Mouse (Mus musculus): ENCODE measurements around the gene Rita1. TPM values are rescaled to one million over a fixed set of nuclear protein-coding genes. Genes with fewer than 3 reads are reported as not detected.

Gene Rita1
- polyA plus RNA-seq (2015; fragmentation: Nextera tagmentation; extraction: Ambion mirVana) = 9.6 and 10.4 TPM in 2 replicates

- peak within 1 kb of the TSS; percentile 88 for H3K9ac ChIP-seq
- H3K36me3 ChIP-seq = peaks cover 37% of the 10 kb centered on the region
- peaks cover 20% of the 10 kb centered on the region for H3K4me1 ChIP-seq
- H3K27me3 ChIP-seq (replicated peaks) = no peaks in the 10 kb centered on the region
- peak; percentile 81 for ATAC-seq (ENCODE audit: extremely low read depth, insufficient number of reproducible peaks, low FRiP score, low TSS enrichment)
- peak within 1 kb of the TSS; percentile 74 for H3K4me3 ChIP-seq
- H3K9me3 ChIP-seq = peaks cover 5% of the 10 kb centered on the region; the same call in 1 of the 2 replicates
- peak within 1 kb of the TSS; percentile 81 for H3K27ac ChIP-seq (replicated peaks)
- peak within 1 kb of the TSS; percentile 87 for H3K4me2 ChIP-seq
- under 1% methylated on average over 22 of the region's 22 CpGs for WGBS
Measured at GRCm38 (mm10) chr5:120612442-120612821, at the start of gene Rita1, which contains the start of gene Ddx54. Gene Rita1, minus strand, starts transcription at chr5:120612589. Gene Ddx54, plus strand, starts transcription at chr5:120612739.

DNA sequence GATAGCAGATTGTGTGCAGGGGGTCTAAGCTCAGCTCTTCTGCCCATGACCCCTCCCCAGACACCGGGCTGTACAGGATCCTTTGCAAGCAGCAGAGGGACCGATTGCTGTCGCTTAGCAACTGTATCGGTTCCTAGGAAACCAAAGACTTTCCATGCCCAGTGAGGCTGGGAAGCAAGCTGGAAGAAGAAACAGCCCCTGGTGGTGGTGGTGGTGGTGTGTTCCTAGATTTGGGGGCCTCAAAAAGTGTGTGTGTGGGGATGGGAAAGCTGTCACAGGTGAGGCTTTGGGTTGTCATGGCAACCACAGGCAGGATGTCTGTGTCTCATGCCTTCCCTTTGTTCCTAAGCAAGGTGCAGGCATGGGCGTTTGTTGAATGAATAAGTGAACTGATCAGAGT, 48.4 kb upstream of the Rita1 start:
- no peak overlapping the region for H3K9ac ChIP-seq
- H3K9me3 ChIP-seq = no peaks in the 10 kb centered on the region
- no peaks in the 10 kb centered on the region for H3K4me1 ChIP-seq
- H3K27me3 ChIP-seq (replicated peaks) = peaks cover 78% of the 10 kb centered on the region
- H3K27ac ChIP-seq (replicated peaks) = no peak overlapping the region
- no peak overlapping the region for H3K4me3 ChIP-seq
- no peak overlapping the region for H3K4me2 ChIP-seq
- no peak for ATAC-seq (ENCODE audit: extremely low read depth, insufficient number of reproducible peaks, low FRiP score, low TSS enrichment)
- WGBS = 63% methylated on average over 5 of the region's 5 CpGs
- H3K36me3 ChIP-seq = no peaks in the 10 kb centered on the region

- Histone ChIP-seq H3K9me3 (no peaks in the 10 kb centered on the region), H3K27ac (replicated peaks) (no peak overlapping the region), H3K36me3 (no peaks in the 10 kb centered on the region), H3K4me1 (no peaks in the 10 kb centered on the region), H3K4me3 (no peak overlapping the region), H3K4me2 (no peak overlapping the region), H3K27me3 (replicated peaks) (peaks cover 73% of the 10 kb centered on the region), H3K9ac (no peak overlapping the region)
- 77% methylated on average over 12 of the region's 12 CpGs for whole genome bisulfite sequencing
- ATAC-seq (ENCODE audit: extremely low read depth, insufficient number of reproducible peaks, low FRiP score, low TSS enrichment) = no peak
Measured at GRCm38 (mm10) chr5:120656281-120656751, 43.9 kb upstream of the Rita1 start.

DNA sequence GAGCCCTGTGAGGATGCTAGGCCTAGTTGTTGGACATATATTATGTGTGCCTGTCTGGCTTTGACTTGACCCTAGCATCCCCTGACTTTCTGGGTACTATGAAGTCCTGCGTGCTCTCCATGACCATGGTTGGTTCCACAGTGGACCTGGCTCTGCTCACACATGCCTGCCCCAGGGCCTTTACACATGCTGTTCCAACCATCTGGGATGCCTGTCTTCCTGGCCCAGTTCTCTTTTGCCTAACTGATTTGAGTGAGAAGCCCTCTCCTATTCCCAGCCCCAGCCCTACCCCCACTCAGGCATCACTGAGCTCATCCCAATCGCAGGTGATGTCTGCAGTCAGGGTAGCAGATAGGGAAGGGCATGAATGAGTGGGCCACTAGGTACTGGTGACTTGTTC, 41.5 kb upstream of the Rita1 start:
- H3K27ac ChIP-seq (replicated peaks) = no peak overlapping the region
- 85% methylated on average over 2 of the region's 2 CpGs for WGBS
- H3K4me1 ChIP-seq = peaks cover 8% of the 10 kb centered on the region
- peaks cover 85% of the 10 kb centered on the region for H3K27me3 ChIP-seq (replicated peaks)
- no peak for ATAC-seq (ENCODE audit: extremely low read depth, insufficient number of reproducible peaks, low FRiP score, low TSS enrichment)
- H3K36me3 ChIP-seq = no peaks in the 10 kb centered on the region
- H3K9ac ChIP-seq = no peak overlapping the region
- H3K4me2 ChIP-seq = no peak overlapping the region
- no peaks in the 10 kb centered on the region for H3K9me3 ChIP-seq
- H3K4me3 ChIP-seq = no peak overlapping the region

DNA sequence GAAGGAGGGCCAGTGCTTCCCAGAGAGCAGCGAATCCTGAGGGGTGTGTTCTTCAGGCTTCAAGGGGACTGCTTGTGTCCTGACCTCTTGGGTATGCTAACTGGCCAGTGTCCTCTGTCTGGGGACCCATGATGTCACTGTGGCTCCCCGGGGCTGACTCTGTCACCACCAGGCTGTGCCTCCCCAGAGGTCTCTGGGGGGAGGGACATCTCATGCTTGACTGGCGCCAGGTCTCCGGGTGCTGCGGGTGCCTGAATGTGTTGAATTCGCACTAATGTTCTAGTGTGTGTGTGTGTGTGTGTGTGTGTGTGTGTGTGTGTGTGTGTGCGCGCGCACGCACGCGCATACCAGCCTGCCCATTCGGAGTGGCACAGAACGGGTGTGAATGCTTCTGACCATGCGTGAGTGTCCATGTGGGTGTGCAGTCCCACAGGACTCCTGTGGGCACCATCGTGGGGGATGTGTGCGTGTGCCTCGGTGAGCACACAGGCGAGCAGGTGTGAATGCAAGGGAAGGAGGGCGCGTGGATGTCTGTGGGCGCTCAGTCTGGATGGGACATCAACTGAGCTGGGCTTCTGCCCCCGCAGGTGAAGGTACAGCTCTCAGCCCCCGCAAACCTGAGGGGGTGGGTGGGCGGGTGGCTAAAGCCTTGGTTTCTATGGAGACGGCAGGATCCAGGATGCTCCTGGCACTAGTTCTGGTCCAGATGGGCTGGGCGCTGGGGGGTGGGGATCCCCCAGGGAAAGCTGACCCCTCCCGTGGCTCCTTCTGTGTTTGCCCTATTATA, 40.7 kb upstream of the Rita1 start:
- H3K4me1 ChIP-seq = peaks cover 16% of the 10 kb centered on the region
- no peak overlapping the region for H3K9ac ChIP-seq
- H3K36me3 ChIP-seq = no peaks in the 10 kb centered on the region
- no peak for ATAC-seq (ENCODE audit: extremely low read depth, insufficient number of reproducible peaks, low FRiP score, low TSS enrichment)
- H3K4me2 ChIP-seq = no peak overlapping the region
- no peak overlapping the region for H3K27ac ChIP-seq (replicated peaks)
- H3K27me3 ChIP-seq (replicated peaks) = peaks cover 86% of the 10 kb centered on the region
- no peak overlapping the region for H3K4me3 ChIP-seq
- no peaks in the 10 kb centered on the region for H3K9me3 ChIP-seq
- 78% methylated on average over 28 of the region's 28 CpGs for WGBS

GRCm38 (mm10) chr5:120651230-120651629, 38.8 kb upstream of the Rita1 start:
- H3K36me3 ChIP-seq = no peaks in the 10 kb centered on the region
- ATAC-seq (ENCODE audit: extremely low read depth, insufficient number of reproducible peaks, low FRiP score, low TSS enrichment) = no peak
- H3K27ac ChIP-seq (replicated peaks) = no peak overlapping the region
- peaks cover 21% of the 10 kb centered on the region for H3K4me1 ChIP-seq
- H3K9me3 ChIP-seq = no peaks in the 10 kb centered on the region
- WGBS = 35% methylated on average over 5 of the region's 5 CpGs
- H3K4me3 ChIP-seq = no peak overlapping the region
- H3K4me2 ChIP-seq = no peak overlapping the region
- peaks cover 89% of the 10 kb centered on the region for H3K27me3 ChIP-seq (replicated peaks)
- no peak overlapping the region for H3K9ac ChIP-seq

DNA sequence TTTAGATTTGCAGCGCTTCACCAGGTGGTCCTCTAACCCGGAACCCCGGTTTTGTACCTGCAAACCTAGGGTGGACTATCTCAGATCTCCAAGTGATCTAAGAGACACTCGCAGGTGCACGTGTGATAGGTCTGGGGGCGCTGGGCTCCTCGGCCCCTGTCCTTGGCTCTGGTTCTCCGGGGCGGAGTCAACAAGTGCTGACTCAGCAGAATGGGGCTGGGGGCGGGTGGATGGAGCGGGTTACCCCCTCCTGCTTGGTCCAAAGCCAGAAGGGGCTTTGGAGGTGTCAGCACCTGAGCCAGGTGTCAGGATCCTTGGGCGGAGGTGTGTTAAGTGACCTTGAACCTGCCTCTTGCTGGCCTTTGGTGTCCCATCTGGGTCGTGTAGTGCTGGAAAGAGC, 37.5 kb upstream of the Rita1 start:
- no peaks in the 10 kb centered on the region for H3K9me3 ChIP-seq
- no peak overlapping the region for H3K9ac ChIP-seq
- H3K4me2 ChIP-seq = no peak overlapping the region
- peaks cover 21% of the 10 kb centered on the region for H3K4me1 ChIP-seq
- ATAC-seq (ENCODE audit: extremely low read depth, insufficient number of reproducible peaks, low FRiP score, low TSS enrichment) = no peak
- no peak overlapping the region for H3K27ac ChIP-seq (replicated peaks)
- no peaks in the 10 kb centered on the region for H3K36me3 ChIP-seq
- 17% methylated on average over 13 of the region's 13 CpGs for WGBS
- H3K27me3 ChIP-seq (replicated peaks) = peaks cover 84% of the 10 kb centered on the region
- no peak overlapping the region for H3K4me3 ChIP-seq

- ATAC-seq (ENCODE audit: extremely low read depth, insufficient number of reproducible peaks, low FRiP score, low TSS enrichment) = no peak; the same call in 1 of the 2 replicates
- H3K4me2 ChIP-seq = peak overlapping the region; percentile 70
- peak overlapping the region; percentile 41 for H3K4me3 ChIP-seq
- peak overlapping the region; percentile 41; the same call in 1 of the 2 replicates for H3K9ac ChIP-seq
- no peaks in the 10 kb centered on the region for H3K9me3 ChIP-seq
- peaks cover 80% of the 10 kb centered on the region for H3K27me3 ChIP-seq (replicated peaks)
- no peak overlapping the region for H3K27ac ChIP-seq (replicated peaks)
- H3K4me1 ChIP-seq = peaks cover 21% of the 10 kb centered on the region
- WGBS = 4% methylated on average over 21 of the region's 21 CpGs
- no peaks in the 10 kb centered on the region for H3K36me3 ChIP-seq
Measured at GRCm38 (mm10) chr5:120649374-120649933, 37.1 kb upstream of the Rita1 start.

DNA sequence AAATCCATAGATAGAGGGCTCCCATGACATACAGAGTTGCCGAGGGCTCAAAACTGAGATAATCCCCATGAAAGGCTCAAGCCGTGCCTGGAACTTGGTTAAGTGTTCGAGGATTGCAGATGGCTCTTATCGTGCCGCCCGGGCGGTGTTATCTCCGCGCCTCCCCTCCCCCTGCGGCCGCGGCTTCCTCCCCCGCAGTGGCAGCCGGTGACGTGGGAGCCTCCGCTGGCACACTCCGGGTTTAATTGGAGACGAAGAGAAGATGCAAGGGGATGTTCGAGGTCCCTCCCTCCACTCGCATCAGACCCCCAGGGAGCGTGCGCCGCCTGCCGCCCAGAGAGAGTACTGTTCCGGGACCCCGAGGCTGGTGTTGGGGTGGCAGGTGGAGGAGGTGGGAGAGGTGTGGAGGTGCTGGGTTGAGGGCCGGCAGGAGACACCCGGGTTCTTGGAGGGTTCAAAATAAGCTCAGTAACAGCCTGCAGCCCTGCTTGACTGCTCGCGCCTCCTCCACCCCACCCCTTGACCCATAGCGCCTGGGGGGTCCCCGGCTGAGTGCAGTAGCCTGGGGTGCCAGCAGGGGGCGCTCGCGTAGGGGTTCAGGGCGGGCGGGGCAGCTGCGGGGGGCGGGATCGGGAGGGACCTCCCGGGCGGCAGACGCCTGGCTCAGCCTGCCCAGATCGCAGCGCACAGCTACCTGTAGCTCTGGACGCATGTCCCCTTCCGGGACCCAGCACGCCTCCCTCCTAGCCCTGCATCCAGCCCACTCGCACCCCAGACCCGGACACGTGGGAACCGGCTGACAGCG, 36.4 kb upstream of the Rita1 start, which contains the start of gene Rasal1:
Rasal1 (plus strand) TSS at position 244 of the 805 bp plus-strand sequence.
- Histone ChIP-seq H3K4me1 (peaks cover 26% of the 10 kb centered on the region), H3K36me3 (no peaks in the 10 kb centered on the region), H3K9ac (peak within 1 kb of the TSS; percentile 41), H3K27ac (replicated peaks) (no peak within 1 kb of the TSS), H3K9me3 (no peaks in the 10 kb centered on the region), H3K4me3 (peak within 1 kb of the TSS; percentile 41), H3K27me3 (replicated peaks) (peaks cover 77% of the 10 kb centered on the region), H3K4me2 (peak within 1 kb of the TSS; percentile 70)
- under 1% methylated on average over 52 of the region's 53 CpGs for WGBS
- ATAC-seq (ENCODE audit: extremely low read depth, insufficient number of reproducible peaks, low FRiP score, low TSS enrichment) = peak; percentile 40

DNA sequence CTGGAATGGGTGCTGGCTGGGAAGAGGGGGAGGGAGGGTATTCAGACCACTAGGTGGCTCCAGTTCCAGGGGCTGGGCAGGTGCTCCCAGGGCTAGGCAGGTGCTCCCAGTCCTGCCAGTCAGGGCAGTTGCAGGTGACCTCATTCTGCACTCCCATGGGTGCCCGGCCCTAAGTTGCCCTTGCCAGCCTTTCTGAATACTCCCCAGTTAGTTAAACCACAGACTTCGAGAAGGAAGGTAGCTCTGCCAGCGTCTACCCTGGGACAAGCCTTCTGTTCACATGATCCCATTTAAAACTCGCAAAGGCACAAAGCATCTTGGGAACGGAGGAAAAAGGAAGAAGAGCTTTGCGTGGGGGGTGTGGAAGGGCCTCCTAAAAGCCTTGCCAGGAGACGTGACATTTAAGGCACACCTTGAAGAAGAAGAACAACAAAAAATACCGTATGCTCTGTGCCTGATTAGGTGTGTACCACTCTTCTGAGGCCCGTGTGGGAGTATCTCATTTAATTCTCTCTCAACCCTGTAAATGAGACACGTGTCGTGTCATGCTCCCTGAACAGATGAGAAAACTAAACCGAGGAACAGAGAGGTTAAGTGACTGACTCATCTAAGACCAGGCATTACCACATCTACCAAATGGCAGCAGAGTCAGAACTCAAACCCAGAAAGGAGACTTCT, 35.6 kb upstream of the Rita1 start:
- ATAC-seq (ENCODE audit: extremely low read depth, insufficient number of reproducible peaks, low FRiP score, low TSS enrichment) = no peak
- peak overlapping the region; percentile 70 for H3K4me2 ChIP-seq
- H3K9me3 ChIP-seq = no peaks in the 10 kb centered on the region
- H3K4me3 ChIP-seq = peak overlapping the region; percentile 41; the same call in 1 of the 2 replicates
- no peaks in the 10 kb centered on the region for H3K36me3 ChIP-seq
- peaks cover 32% of the 10 kb centered on the region for H3K4me1 ChIP-seq
- H3K9ac ChIP-seq = no peak overlapping the region; the same call in 1 of the 2 replicates
- no peak overlapping the region for H3K27ac ChIP-seq (replicated peaks)
- peaks cover 69% of the 10 kb centered on the region for H3K27me3 ChIP-seq (replicated peaks)
- WGBS = 22% methylated on average over 12 of the region's 12 CpGs

All from heart, embryonic 13.5 days (tissue).